Mouse (Mus musculus) activated CD4-positive, CD25-positive, alpha-beta regulatory T cell (primary cell): ENCODE measurements around the gene Gatb. TPM values are rescaled to one million over a fixed set of nuclear protein-coding genes. Genes with fewer than 3 reads are reported as not detected.

Experiments
- polyA plus RNA-seq, 2 experiments: library from polyadenylated mRNA; unstranded; fragments of 100-300 nt; shearing (Covaris generic); gene quantifications; one replicate each; pipeline ENCODE4 v1.2.1; 2017

Gatb gene
- polyA plus RNA-seq = 10 to 100 TPM in 1 of 2 experiments, 1 to 10 TPM in 1; 7.9 to 10.5 TPM

DNA sequence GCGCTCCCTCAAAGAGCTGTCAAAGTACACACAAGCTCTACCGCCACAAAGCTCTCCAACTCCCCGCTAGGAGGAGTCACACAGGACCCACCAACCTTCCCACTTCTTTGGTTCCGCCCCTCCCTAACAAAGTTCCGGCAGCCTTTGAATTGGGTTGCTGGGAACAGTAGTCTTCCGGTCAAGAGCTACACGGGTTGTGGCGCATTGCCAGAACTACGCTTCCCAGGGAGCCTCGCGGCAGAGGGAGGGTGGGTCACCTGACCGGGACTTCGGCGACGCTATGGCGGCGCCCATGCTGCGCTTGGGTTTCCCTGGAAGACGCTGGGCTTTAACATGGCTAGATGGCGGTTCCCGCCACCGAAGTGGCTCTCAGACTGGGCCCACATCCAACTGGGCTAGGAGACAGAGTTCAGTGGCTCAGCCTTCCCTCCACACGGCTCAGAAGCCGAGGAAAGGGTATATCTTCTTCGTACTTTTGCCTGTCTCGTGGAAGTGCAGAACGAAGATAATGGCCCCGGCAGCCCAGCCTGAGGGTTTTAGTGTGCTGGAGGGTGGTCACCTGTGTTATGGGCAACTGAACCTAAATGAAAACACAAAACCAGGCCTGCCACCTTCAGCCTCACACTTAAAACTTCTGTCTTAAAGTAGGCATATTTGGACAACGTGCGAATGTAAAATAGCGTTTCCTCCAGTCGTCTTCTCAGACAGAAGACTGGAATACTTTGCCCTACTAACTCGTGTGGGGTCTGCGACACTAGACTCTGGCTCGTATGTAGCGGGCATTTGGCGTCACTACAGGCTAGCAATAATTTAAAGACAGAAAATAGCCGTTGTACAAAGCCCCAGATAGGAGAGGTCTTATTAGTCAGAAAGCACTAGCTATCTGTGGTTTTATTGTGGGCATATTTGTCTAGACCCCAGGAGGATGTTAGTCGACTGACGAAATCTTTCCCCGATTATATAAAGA is at the start of gene Gatb:
Gene Gatb, plus strand, starts transcription at position 256 of the 967 bp plus-strand sequence.

Other genes with a start within 250 kb of the Gatb start
- 1 to 10 TPM in 1 of 2 experiments, under 1 TPM in 1; 0.74 to 3.6 TPM for gene Fam160a1, start 243.2 kb downstream of the Gatb start, polyA plus RNA-seq